Mouse (Mus musculus) c-Kit-positive CD71-positive TER-119-negative erythroid progenitor cells, embryonic 14.5 days (primary cell): ENCODE measurements around the gene Aox2.

ENCODE experiments used
- DNase-seq: peaks from one replicate; pipeline ENCODE4 v3.0.0-alpha.2; 2013; ENCODE audit warnings: low read depth

Aox2 gene

GRCm38 (mm10) chr1:58278026-58278425 is at the start of gene Aox2:
Gene Aox2 (plus strand): TSS chr1:58278326.
- DNase-seq: no peak

GRCm38 (mm10) chr1:58228916-58229315 is 49.2 kb upstream of the Aox2 start:
- DNase-seq: no peak

DNA sequence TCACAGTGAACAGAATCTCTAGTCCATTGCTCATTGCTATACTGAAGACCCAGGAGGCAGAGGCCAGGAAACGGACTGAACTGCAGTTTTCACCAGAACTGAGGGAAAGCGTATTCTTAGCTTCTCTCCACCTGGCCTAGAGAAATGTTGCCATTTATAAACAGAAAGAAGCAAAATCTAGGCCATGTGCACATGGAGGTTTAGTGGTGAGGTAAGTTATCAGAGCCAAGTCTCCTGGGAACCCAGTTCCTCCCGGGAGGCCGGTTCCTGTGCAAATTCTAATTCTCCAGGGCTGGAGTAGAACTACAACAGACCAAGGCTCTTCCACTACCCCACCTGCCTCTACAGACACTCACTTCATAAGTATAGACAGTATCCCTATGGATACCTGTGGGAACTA is 48.4 kb upstream of the Aox2 start:
- DNase-seq: no peak

DNA sequence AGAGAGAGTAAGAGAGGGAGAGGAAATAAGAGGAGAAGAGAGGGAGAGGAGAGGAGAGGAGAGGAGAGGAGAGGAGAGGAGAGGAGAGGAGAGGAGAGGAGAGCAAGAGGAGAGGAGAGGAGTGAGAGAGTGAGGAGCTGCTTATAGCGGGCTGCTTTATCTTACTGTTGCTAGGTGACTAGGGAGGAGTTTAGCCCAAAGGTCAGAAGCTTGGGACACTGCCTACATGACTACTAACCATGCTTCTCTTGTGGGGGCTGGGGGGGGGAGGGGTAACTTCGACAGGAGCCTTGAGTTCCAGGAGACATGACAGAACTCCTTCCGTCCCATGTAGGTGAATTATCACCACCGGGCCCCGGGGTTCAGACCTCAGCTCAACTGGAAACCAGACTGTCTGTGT is 47.6 kb upstream of the Aox2 start:
- no peak for DNase-seq

GRCm38 (mm10) chr1:58235405-58235804 is 42.7 kb upstream of the Aox2 start:
- DNase-seq: no peak

DNA sequence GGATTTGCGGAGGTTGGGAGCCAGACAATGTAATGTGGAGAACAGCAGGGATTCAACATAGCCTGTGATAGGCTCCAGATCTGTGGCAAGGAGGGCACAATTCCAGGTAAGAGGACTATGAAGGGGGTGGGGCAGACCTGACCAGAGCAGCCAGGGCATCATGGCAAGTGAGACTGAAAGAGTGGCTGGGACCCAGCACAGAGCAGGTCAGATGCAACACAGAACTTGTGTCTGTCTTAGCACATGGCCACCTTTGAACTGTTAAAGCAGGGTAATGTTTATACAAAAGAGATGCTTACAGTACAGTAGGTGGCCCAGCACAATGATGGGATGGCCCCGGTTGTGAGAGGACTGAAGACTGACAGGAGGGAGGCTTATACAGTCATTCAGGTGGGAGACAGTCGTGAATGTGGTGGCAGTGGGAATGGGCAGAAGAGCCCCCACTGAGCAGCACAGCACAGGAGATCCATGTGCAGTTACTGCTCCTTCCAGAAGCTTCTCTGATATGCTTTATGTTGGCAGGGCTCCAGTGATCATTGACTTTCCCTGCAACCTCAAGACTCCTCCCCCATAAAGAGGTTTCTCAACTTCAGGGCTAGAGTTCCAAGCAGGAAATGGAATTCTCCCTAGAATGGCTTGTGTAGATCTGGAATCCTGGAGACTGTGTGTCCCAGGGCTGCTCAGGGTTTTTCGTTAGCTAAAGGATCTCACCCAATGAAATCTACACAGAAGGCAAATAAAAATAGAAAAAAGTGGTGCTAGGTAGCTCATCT is 40.4 kb upstream of the Aox2 start:
- no peak for DNase-seq

DNA sequence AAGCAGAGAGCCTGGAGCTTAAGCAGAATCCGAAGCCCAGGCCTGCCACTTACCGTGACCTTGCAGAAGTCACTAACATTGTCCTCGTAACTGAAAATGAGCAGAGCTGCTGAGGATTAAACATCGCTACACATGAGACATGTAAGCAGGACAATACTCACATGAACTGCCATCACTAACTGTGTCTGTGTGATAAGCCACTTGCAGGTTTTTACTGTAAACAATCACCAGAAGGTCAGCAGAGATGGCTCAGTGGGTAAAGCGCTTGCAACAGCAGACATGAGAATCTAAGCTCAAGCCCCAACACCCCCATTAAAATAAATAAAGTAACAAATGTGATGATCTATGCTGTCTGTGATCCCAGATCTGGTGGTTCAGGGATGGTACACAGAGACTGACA is 39.7 kb upstream of the Aox2 start:
- no peak for DNase-seq

DNA sequence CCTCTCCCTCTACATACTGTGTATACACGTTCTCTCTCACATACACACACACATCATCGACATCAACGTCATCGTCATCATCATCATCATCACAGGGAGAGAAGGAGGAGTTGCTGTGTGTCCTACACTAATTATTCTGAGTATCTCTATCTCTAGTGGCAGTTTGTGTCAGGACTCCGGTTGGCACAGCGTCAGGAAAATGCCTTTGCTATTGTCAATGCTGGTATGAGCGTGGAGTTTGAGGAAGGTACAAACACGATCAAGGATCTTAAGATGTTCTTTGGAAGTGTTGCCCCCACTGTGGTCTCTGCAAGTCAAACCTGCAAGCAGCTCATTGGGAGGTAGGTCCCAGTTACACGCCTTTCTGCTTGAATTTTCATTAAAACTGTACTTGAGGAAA is 39.2 kb upstream of the Aox2 start:
- DNase-seq: no peak

- no peak for DNase-seq
Observed at GRCm38 (mm10) chr1:58240347-58240746, 37.8 kb upstream of the Aox2 start.

DNA sequence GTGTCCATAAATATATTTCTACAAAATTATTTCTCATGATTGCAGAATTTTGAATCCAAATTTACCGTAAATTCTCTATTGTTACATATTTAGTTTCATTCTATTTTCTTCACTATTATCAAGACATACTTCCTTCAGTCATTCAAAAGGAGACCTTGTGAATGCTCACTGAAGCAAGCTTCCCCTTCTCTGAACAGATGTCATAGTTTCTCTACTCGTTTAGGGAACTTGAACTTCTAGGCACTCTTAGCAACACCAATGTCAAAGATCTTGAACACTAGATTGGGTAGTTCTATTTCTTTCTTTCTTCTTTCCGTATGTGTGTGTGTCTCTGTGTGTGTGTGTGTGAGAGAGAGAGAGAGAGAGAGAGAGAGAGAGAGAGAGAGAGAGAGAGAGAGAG is 33.6 kb upstream of the Aox2 start:
- no peak for DNase-seq

GRCm38 (mm10) chr1:58248518-58248917 is 29.6 kb upstream of the Aox2 start:
- DNase-seq: no peak

- DNase-seq: no peak
Observed at GRCm38 (mm10) chr1:58253466-58253865, 24.7 kb upstream of the Aox2 start.

GRCm38 (mm10) chr1:58257195-58257991 is 20.7 kb upstream of the Aox2 start:
- no peak for DNase-seq

GRCm38 (mm10) chr1:58260311-58260710 is 17.8 kb upstream of the Aox2 start:
- no peak for DNase-seq

DNA sequence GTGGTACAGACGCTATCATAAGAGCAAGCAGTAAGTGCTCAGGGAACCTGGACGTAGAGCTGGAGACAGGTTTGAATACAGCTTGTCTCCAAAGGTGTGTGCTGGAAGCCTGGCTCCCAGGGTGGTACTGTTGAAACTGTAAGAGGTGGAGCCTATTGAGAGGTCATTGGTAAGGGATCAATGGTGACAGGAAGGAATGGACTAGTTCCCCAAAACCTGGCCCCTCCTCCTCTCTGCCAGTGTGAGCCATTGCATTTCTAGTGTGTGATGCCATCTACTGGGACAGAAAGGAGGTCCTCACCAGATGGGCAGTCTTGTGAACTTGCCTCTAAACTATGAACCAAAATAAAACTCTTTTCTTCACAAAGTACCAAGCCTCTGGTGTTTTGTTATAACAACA is 9.9 kb upstream of the Aox2 start:
- DNase-seq: no peak

DNA sequence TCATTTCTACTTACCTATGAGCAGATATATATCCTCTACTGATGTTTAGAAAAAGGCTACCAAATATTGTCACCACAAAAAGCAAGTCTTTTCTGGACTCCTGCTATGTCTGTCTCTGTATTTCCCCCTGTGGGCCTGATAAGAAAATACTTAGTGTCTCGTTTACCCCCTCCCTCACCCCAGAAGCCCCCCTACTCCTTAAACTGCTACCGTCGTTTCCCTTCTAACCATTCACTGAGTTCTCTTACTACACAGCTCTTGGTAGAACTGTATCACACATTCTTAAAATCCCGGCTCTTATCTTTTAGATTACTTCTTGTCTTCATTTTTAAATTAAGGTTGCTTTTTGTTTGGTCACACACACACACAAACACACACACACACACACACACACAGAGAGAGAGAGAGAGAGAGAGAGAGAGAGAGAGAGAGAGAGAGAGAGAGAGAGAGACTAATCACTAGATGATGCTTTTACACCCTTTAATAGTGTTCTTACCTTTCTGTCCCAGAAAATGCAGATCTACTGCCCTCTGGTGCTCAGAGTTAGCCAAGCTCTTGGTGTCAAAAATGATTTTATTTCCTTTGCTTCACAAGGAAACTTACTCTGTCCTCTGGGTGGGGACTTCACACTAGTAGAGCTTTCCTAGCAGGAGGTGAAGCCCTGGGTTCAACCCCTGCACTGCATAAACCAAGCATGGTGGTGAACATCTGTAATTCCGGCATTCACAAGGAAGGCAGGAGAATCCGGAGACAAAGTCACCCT is 7.1 kb upstream of the Aox2 start:
- DNase-seq: peak; percentile 11

- no peak for DNase-seq
Observed at GRCm38 (mm10) chr1:58275879-58276278, 2.2 kb upstream of the Aox2 start.

DNA sequence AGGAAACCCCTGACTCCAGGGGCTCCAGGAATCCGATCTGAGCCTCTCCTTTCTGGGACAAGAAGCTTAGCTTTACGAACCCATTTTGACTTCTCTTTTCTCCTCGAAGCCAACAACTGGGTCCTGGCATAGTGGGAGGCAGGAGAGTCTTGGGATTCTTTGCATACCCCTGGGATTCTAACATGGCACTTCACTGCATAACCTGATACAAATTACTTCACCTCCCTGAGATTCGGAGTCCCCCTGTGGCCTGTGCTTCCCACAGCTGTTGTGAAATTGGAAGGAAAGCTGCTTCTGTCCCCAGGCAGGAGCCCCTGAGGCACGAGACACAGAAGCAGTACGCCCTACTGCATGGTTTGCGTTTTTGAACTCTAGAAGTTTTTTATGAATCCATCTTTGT is 387 bp downstream of the Aox2 start:
- no peak for DNase-seq

- DNase-seq: no peak
Observed at GRCm38 (mm10) chr1:58280381-58280780, 2.3 kb downstream of the Aox2 start.

- DNase-seq: no peak
Observed at GRCm38 (mm10) chr1:58280939-58281624, 3.0 kb downstream of the Aox2 start.

GRCm38 (mm10) chr1:58281625-58281988 is 3.5 kb downstream of the Aox2 start:
- no peak for DNase-seq

DNA sequence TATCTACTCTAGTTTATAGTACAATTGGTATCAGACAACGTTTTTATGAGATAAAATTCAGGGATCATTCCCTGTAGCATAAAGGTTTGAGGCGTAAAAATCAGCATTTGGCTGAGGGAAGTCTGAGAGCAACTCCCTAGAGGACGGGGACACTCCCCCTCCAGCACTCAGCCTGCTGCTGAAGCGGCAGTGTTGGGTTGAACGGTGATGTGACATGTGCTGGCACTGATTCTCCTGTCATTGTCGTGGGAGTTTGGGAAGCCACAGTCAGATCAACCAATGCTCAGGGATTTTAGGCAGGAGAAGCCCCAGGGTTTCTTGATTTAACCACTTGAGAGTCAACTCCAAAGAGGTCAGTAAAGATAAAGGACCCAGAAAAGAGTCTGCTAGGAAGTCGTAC is 6.4 kb downstream of the Aox2 start:
- no peak for DNase-seq
